ENCODE assay signal across 36 mouse cellular contexts in genomic region chr5:62771775-62772599, GRCm38 (mm10). TPM values are rescaled to one million over a fixed set of nuclear protein-coding genes. Genes with fewer than 3 reads are reported as not detected.
A peak's percentile ranks its signal among the peaks of the same experiment; 100 is the strongest.
DNase-seq lines count a peak whose midpoint lies in the region; ATAC-seq and TF ChIP-seq lines count a peak whose summit lies in the region.
"Had no signal": no experiment of that assay in that cellular context is flagged by ENCODE, and none has a peak within 500 bp of the region (broad histone marks: within the 10 kb centered on the region; RNA-seq: fewer than 3 reads in every experiment).

No protein-coding gene starts in this region.

- TF ChIP-seq CTCF in intestine, postnatal 0 days (IDR thresholded peaks at IDR 0.05; ENCODE audit: low read depth) = no peak

- no peaks in the 10 kb centered on the region for H3K4me1 ChIP-seq in intestine, embryonic 15.5 days (replicated peaks)
- H3K4me1 ChIP-seq in intestine, postnatal 0 days (replicated peaks; ENCODE audit: control insufficient read depth, insufficient read depth, low read length) = no peaks in the 10 kb centered on the region
- no peaks in the 10 kb centered on the region for H3K4me1 ChIP-seq in midbrain, embryonic 16.5 days (ENCODE audit: control insufficient read depth, insufficient read depth, low read length)
- H3K4me1 ChIP-seq: embryonic facial prominence, embryonic 10.5 days; heart, embryonic 13.5 days; midbrain, embryonic 10.5 days had no signal

- no peak overlapping the region for H3K4me3 ChIP-seq in intestine, embryonic 15.5 days (replicated peaks)
- no peak overlapping the region for H3K4me3 ChIP-seq in intestine, postnatal 0 days (ENCODE audit: low read depth, low read length)
- no peak overlapping the region for H3K4me3 ChIP-seq in midbrain, embryonic 16.5 days (ENCODE audit: low read depth, low read length)
- H3K4me3 ChIP-seq: embryonic facial prominence, embryonic 10.5 days; heart, embryonic 13.5 days; layer of hippocampus, adult 2 months; midbrain, embryonic 10.5 days had no signal

- 0 out of 2 replicates have a peak, but pooled peaks have one; percentile 58 for ATAC-seq in intestine, embryonic 15.5 days
- ATAC-seq in intestine, postnatal 0 days = no peak
- peak; percentile 66 to 91; a peak in 3 of 4 replicates for ATAC-seq in hematopoietic stem cell, adult 5-6 weeks (replicated peaks in 1 of 2; ENCODE audit: insufficient read depth in 1 of 2, low FRiP score in 2 of 2, low TSS enrichment in 1 of 2, low read depth in 1 of 2, poor library complexity in 2 of 2, severe bottlenecking in 2 of 2)
- peak; percentile 82 for ATAC-seq in megakaryocyte progenitor cell, adult 5-6 weeks (replicated peaks; ENCODE audit: poor library complexity)
- ATAC-seq in midbrain, embryonic 16.5 days = no peak
- ATAC-seq: forebrain, embryonic 16.5 days; inflammation-experienced regulatory T-cells, adult 6 months; Patski had no signal

- no peak overlapping the region for H3K27ac ChIP-seq in intestine, embryonic 15.5 days
- H3K27ac ChIP-seq in intestine, postnatal 0 days (ENCODE audit: low read depth, low read length) = no peak overlapping the region
- H3K27ac ChIP-seq in midbrain, embryonic 16.5 days (ENCODE audit: low read length) = no peak overlapping the region
- H3K27ac ChIP-seq: embryonic facial prominence, embryonic 10.5 days; heart, embryonic 13.5 days; hindbrain, embryonic 14.5 days; layer of hippocampus, adult 2 months; midbrain, embryonic 10.5 days had no signal

- 71% methylated on average over 11 of the region's 11 CpGs for WGBS in intestine, embryonic 15.5 days
- WGBS in intestine, postnatal 0 days = 60% methylated on average over 11 of the region's 11 CpGs
- WGBS in midbrain, embryonic 16.5 days = 87% methylated on average over 11 of the region's 11 CpGs

- no peak overlapping the region for H3K4me2 ChIP-seq in intestine, embryonic 15.5 days (replicated peaks)
- H3K4me2 ChIP-seq in intestine, postnatal 0 days (replicated peaks; ENCODE audit: low read depth) = no peak overlapping the region
- H3K4me2 ChIP-seq in midbrain, embryonic 16.5 days (ENCODE audit: low read length) = no peak overlapping the region
- H3K4me2 ChIP-seq: heart, embryonic 13.5 days; hindbrain, embryonic 14.5 days had no signal

- H3K27me3 ChIP-seq in intestine, embryonic 15.5 days (replicated peaks) = no peaks in the 10 kb centered on the region
- no peaks in the 10 kb centered on the region for H3K27me3 ChIP-seq in intestine, postnatal 0 days (replicated peaks; ENCODE audit: control insufficient read depth, insufficient read depth, low read length)
- H3K27me3 ChIP-seq in midbrain, embryonic 16.5 days (ENCODE audit: control insufficient read depth, insufficient read depth, low read depth, low read length) = no peaks in the 10 kb centered on the region
- H3K27me3 ChIP-seq: CH12.LX, Patski had no signal

- no peaks in the 10 kb centered on the region for H3K9me3 ChIP-seq in intestine, embryonic 15.5 days
- no peaks in the 10 kb centered on the region for H3K9me3 ChIP-seq in intestine, postnatal 0 days (ENCODE audit: control insufficient read depth)
- H3K9me3 ChIP-seq in midbrain, embryonic 16.5 days (replicated peaks; ENCODE audit: control insufficient read depth, low read length, poor library complexity, severe bottlenecking) = no peaks in the 10 kb centered on the region
- H3K9me3 ChIP-seq: embryonic facial prominence, embryonic 10.5 days; heart, embryonic 13.5 days; midbrain, embryonic 10.5 days had no signal

- H3K36me3 ChIP-seq in intestine, embryonic 15.5 days = no peaks in the 10 kb centered on the region
- H3K36me3 ChIP-seq in intestine, postnatal 0 days (ENCODE audit: control insufficient read depth, insufficient read depth) = no peaks in the 10 kb centered on the region
- H3K36me3 ChIP-seq in midbrain, embryonic 16.5 days (ENCODE audit: control insufficient read depth, insufficient read depth, low read length) = no peaks in the 10 kb centered on the region
- H3K36me3 ChIP-seq: embryonic facial prominence, embryonic 10.5 days; G1E; heart, embryonic 13.5 days; midbrain, embryonic 10.5 days had no signal

- no peak overlapping the region for H3K9ac ChIP-seq in intestine, embryonic 15.5 days
- no peak overlapping the region for H3K9ac ChIP-seq in intestine, postnatal 0 days (ENCODE audit: low read depth, low read length)
- no peak overlapping the region for H3K9ac ChIP-seq in midbrain, embryonic 16.5 days (ENCODE audit: low read depth, low read length)
- H3K9ac ChIP-seq: heart, embryonic 13.5 days; hindbrain, embryonic 14.5 days had no signal

- DNase-seq in 416B (ENCODE audit: low read depth) = peak; percentile 35
- DNase-seq in right cerebral cortex, postnatal 4 days = no peak
- DNase-seq in gastrocnemius, postnatal 4 days (ENCODE audit: low spot score in 2 of 2) = no peak
- DNase-seq: adrenal gland, postnatal 36 days; B cell, adult 2 months; cerebellum, adult 9-10 months; heart, adult 11 months; kidney, adult 9 months; kidney, postnatal 14 days; layer of hippocampus, postnatal 36 days; thymus, postnatal 4 days had no signal

RNA-seq across cellular contexts. Expression of gene Arap2, which starts 6.0 kb away (rescaled TPM):
- 5.7 and 5.9 TPM in 2 replicates for polyA plus RNA-seq in intestine, embryonic 15.5 days (2015; fragmentation: Nextera tagmentation; extraction: Ambion mirVana)
- polyA plus RNA-seq in intestine, postnatal 0 days (2015; fragmentation: Nextera tagmentation; extraction: Ambion mirVana) = 11.9 and 17.0 TPM in 2 replicates
- total RNA-seq in hematopoietic stem cell, adult 5-6 weeks (2017) = 34.0 and 36.3 TPM in 2 replicates
- total RNA-seq in megakaryocyte progenitor cell, adult 5-6 weeks (2015) = 37.3 and 45.4 TPM in 2 replicates
- total RNA-seq in megakaryocyte progenitor cell, adult 5-6 weeks (2017) = 29.0 and 36.1 TPM in 2 replicates
- polyA plus RNA-seq in midbrain, embryonic 16.5 days (2015; fragmentation: Nextera tagmentation; extraction: Ambion mirVana) = 6.0 and 8.1 TPM in 2 replicates
- total RNA-seq in gastrocnemius, postnatal 4 days (2021) = 1 to 10 TPM; 3.0 to 3.2 TPM
- polyA plus RNA-seq: G1E had no signal

RNA-seq across cellular contexts. Expression of gene Dthd1, which starts 41.6 kb away (rescaled TPM):
- polyA plus RNA-seq in intestine, embryonic 15.5 days (2015; fragmentation: Nextera tagmentation; extraction: Ambion mirVana) = not detected in 2 replicates
- polyA plus RNA-seq in intestine, postnatal 0 days (2015; fragmentation: Nextera tagmentation; extraction: Ambion mirVana) = not detected in 2 replicates
- not detected in 2 replicates for total RNA-seq in hematopoietic stem cell, adult 5-6 weeks (2017)
- total RNA-seq in megakaryocyte progenitor cell, adult 5-6 weeks (2015) = 0.15 TPM in 1 of 2 replicates, not detected in the other
- not detected in 2 replicates for total RNA-seq in megakaryocyte progenitor cell, adult 5-6 weeks (2017)
- polyA plus RNA-seq in midbrain, embryonic 16.5 days (2015; fragmentation: Nextera tagmentation; extraction: Ambion mirVana) = not detected in 2 replicates
- not detected for total RNA-seq in gastrocnemius, postnatal 4 days (2021)
- total RNA-seq: adrenal gland, adult 18-20 months; adrenal gland, postnatal 36 days; CH12.LX; gastrocnemius, adult 18-20 months; heart, postnatal 25 days; layer of hippocampus, postnatal 36 days; left cerebral cortex, postnatal 10 days; liver, adult 2 months had no signal
- polyA plus RNA-seq: embryonic facial prominence, embryonic 10.5 days; forebrain, embryonic 16.5 days; G1E; heart, embryonic 13.5 days; hindbrain, embryonic 14.5 days; inflammation-experienced regulatory T-cells, adult 6 months; limb, embryonic 11.5 days; liver, adult 2 months; liver, embryonic 16.5 days; midbrain, embryonic 10.5 days; midbrain, postnatal 0 days; neural tube, embryonic 14.5 days; Patski; small intestine, adult 2 months had no signal

Comparison
In these comparisons a context has a peak if more than half of its experiments do, and no peak if none do; other contexts are left out.
1. ATAC-seq: peak in intestine, embryonic 15.5 days (single experiment), hematopoietic stem cell, adult 5-6 weeks (2 of 2) and megakaryocyte progenitor cell, adult 5-6 weeks (single experiment); none in intestine, postnatal 0 days (single experiment) and midbrain, embryonic 16.5 days (single experiment).